Mouse (Mus musculus) liver, postnatal 0 days (tissue): ENCODE results near the gene 4931422A03Rik. TPM values are rescaled to one million over a fixed set of nuclear protein-coding genes. Genes with fewer than 3 reads are reported as not detected.

Source experiments
- ATAC-seq: fragments of 200-750 bp; cut with Nextera tagmentation; 2 replicates; pipeline ENCODE4 v1.8.0; 2017; ENCODE audit warnings: mild to moderate bottlenecking, moderate library complexity
- DNase-seq: peaks from one replicate; pipeline ENCODE4 v3.0.0-alpha.2; 2016
- H3K27ac ChIP-seq: fragments of 300-500 bp; sonication (generic); 2 replicates; pipeline ENCODE4 v1.5.1; 2014; ENCODE audit warnings: antibody characterized with exemption, moderate library complexity, mild to moderate bottlenecking, low read depth
- H3K27me3 ChIP-seq: fragments of 300-500 bp; sonication (generic); 2 replicates; pipeline ENCODE4 v1.6.1; 2014; ENCODE audit warnings: low read length, control low read depth, mixed read lengths; ENCODE audit not compliant: insufficient read depth
- H3K36me3 ChIP-seq: fragments of 300-500 bp; sonication (generic); replicated peaks from 2 replicates; pipeline ENCODE4 v1.6.1; 2014; ENCODE audit warnings: mild to moderate bottlenecking, control low read depth, low read length, moderate library complexity, mixed read lengths; ENCODE audit not compliant: insufficient read depth
- H3K4me1 ChIP-seq: fragments of 300-500 bp; sonication (generic); 2 replicates; pipeline ENCODE4 v1.6.1; 2014; ENCODE audit warnings: antibody characterized with exemption, mild to moderate bottlenecking, control low read depth; ENCODE audit not compliant: insufficient read depth
- H3K4me2 ChIP-seq: fragments of 300-500 bp; sonication (generic); 2 replicates; pipeline ENCODE4 v1.6.1; 2014; ENCODE audit warnings: low read depth, mild to moderate bottlenecking, low read length, moderate library complexity, mixed read lengths
- H3K4me3 ChIP-seq: fragments of 300-500 bp; sonication (generic); 2 replicates; pipeline ENCODE4 v1.5.1; 2014; ENCODE audit warnings: low read depth, low read length
- H3K9ac ChIP-seq: fragments of 300-500 bp; sonication (generic); replicated peaks from 2 replicates; pipeline ENCODE4 v1.6.1; 2014; ENCODE audit warnings: mild to moderate bottlenecking, moderate library complexity
- H3K9me3 ChIP-seq: fragments of 300-500 bp; sonication (generic); 2 replicates; pipeline ENCODE4 v1.6.1; 2016; ENCODE audit warnings: mild to moderate bottlenecking, control low read depth, low read length, mixed read lengths
- CTCF ChIP-seq: sonication (generic); IDR thresholded peaks from 2 replicates; pipeline ENCODE4 v1.5.1; 2016; ENCODE audit warnings: antibody characterized with exemption, low read depth
- EP300 ChIP-seq: IDR thresholded peaks from 2 replicates; pipeline ENCODE4 v1.6.1; 2016; ENCODE audit warnings: antibody characterized with exemption, low read depth, mild to moderate bottlenecking
- WGBS: fragments of 180-500 bp; shearing (Covaris S2); extraction: QIAGEN DNeasy Blood & Tissue Kit; methylation state at CpG from one replicate; pipeline ENCODE4 v1.1.7; 2014; ENCODE audit not compliant: insufficient replicate concordance; 5-methylcytosine and 5-hydroxymethylcytosine counted together
- polyA plus RNA-seq: library from polyadenylated mRNA; unstranded; fragments of >200 nt; fragmentation: Nextera tagmentation; extraction: Ambion mirVana; gene quantifications from 2 replicates; pipeline ENCODE4 v1.2.1, GENCODE M21; 2015

4931422A03Rik gene
- polyA plus RNA-seq, 1 experiment from 2014 or later, result 1.5 TPM

DNA sequence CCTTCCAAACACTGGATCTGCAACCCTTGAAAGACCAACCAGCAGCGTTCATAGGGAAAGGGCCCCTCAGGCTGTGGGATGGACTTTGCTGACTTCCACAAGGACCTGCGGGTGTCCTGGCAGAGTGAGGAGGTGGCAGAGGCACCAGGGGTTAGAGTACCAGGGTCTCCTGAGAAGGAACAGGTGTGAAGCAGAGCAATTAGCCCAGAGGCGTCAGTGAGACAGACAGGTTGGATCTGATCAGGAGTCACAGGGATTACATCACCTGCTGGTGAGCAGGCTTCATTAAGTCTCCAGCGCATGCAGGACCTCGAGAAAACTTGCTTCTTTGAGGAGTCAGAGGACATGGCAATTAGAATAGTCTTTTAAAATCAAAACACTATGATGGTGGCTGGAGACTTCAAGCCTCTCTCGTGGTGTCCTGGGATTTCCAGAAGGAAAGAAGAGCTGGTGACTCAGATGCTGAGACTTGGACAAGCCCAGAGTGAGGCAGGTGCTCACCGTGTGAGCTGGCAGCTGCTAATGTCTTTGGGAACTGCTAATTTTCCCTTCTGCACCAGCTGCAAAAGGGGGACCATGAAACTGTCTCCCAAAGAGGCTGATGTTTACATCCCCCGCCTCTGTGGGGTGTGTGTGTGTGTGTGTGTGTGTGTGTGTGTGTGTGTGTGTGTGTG, 80.0 kb downstream of the 4931422A03Rik start:
- Histone ChIP-seq H3K4me1 (peaks cover 20% of the 10 kb centered on the region), H3K4me2 (no peak overlapping the region), H3K9me3 (no peaks in the 10 kb centered on the region), H3K9ac (no peak overlapping the region), H3K27me3 (no peaks in the 10 kb centered on the region; the same call in 1 of the 2 replicates), H3K36me3 (no peaks in the 10 kb centered on the region), H3K27ac (no peak overlapping the region), H3K4me3 (no peak overlapping the region)
- DNase-seq (no peak), ATAC-seq (no peak)
- no peak for TF ChIP-seq CTCF
- TF ChIP-seq EP300, result no peak
- WGBS, result 62% methylated on average over 8 of the region's 8 CpGs

DNA sequence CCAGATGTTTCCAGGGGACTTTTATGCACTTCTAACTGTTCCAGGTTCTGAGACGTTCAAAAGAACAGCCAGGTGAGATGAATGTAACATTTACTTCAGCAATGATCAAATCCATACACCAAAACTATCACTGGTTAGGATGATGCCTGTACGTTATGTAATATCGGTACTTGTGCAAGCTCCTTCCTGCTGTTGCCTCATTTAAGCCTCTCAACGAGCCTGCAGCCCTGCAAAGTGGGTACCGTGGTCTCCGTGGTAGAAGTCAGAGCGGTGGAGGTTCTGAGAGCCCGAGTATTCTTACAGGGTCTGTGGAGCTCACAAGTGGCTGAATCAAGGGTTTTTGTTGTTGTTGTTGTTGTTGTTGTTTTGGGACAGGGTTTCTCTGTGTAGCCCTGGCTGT, 81.3 kb downstream of the 4931422A03Rik start:
- Histone ChIP-seq H3K27ac (no peak overlapping the region), H3K9ac (no peak overlapping the region), H3K4me1 (peaks cover 20% of the 10 kb centered on the region), H3K36me3 (no peaks in the 10 kb centered on the region), H3K4me2 (no peak overlapping the region), H3K27me3 (no peaks in the 10 kb centered on the region; the same call in 1 of the 2 replicates), H3K9me3 (no peaks in the 10 kb centered on the region), H3K4me3 (no peak overlapping the region)
- no peak for DNase-seq
- no peak for TF ChIP-seq CTCF
- 49% methylated on average over 8 of the region's 8 CpGs for WGBS
- ATAC-seq, result peak; percentile 31; the same call in 1 of the 2 replicates

DNA sequence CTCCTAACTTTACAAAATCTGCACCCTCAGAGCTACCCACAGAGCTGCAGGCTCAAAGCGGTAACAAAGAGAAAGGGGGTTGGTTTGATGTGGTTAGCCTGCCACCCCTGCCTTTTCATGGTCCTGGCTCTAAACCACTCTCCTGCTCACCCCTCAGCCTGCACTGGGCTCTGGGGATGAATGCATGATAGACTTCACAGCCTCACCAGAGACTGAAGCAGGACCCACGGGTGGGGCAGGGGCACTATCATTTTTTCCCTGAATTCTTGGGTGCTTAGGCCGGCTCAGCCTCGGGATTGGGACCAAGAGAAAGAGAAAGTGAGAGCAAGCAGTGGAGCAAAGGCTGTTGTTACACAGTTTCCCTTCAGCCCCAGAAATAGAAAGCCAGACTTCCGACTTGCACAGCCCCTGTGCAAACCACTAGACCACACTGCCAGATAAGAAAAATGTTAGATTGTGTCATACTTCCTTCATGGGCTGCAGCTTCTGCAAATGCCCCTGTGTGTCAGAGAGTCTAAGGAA, 82.5 kb downstream of the 4931422A03Rik start:
- Histone ChIP-seq H3K4me2 (peak overlapping the region; percentile 58), H3K27ac (peak overlapping the region; percentile 78), H3K4me1 (peaks cover 20% of the 10 kb centered on the region), H3K36me3 (no peaks in the 10 kb centered on the region), H3K9ac (0 out of 2 replicates have a peak overlapping the region, but pooled peaks have one; percentile 32), H3K9me3 (no peaks in the 10 kb centered on the region), H3K4me3 (peak overlapping the region; percentile 19), H3K27me3 (no peaks in the 10 kb centered on the region; the same call in 1 of the 2 replicates)
- DNase-seq, result no peak
- peak; percentile 48 for ATAC-seq
- no peak for TF ChIP-seq CTCF
- TF ChIP-seq EP300, result peak; percentile 17; the same call in 1 of the 2 replicates
- 22% methylated on average over 5 of the region's 5 CpGs for WGBS

DNA sequence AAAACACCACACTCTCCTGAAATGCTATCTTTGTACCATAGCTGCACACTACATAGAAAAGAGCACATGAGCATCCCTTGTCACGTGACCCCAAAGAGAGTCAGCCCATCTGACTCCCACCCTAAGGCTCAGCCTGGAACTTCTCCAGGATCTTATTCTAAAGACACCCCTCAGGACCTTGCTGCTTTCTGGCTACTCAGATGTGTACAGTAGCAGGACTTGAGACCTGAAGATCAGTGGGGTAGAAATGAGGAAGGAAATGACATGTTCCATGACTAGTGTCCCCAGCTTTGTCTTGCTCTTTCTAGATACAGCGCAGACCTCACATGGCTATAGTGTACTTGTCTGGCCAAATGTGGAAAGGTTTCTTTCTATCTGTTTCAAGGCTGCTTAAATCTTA, 83.3 kb downstream of the 4931422A03Rik start:
- no peak for DNase-seq

DNA sequence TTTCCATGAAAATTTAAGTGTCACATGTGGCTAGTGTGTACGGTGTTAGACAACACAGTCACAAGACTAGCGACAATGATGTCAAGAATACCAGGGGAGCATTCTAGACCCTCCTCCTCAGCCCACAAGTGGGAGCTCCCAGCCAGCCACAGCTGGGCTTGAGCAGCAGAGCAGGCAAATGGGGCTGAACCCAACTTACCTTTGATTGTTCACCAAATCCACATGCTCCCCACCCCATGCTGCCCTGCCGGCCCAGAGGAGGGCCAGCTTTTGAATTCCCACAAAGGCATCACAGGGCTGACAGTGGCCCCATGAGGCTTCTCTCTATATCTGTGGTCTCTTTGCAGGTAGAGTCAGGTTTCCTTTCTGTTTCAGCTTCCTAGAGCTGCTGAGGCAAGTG, 87.1 kb downstream of the 4931422A03Rik start:
- no peak overlapping the region for H3K9ac ChIP-seq
- H3K36me3 ChIP-seq, result no peaks in the 10 kb centered on the region
- no peaks in the 10 kb centered on the region for H3K27me3 ChIP-seq
- H3K4me2 ChIP-seq, result no peak overlapping the region
- H3K9me3 ChIP-seq, result no peaks in the 10 kb centered on the region
- H3K4me3 ChIP-seq, result no peak overlapping the region
- no peak overlapping the region for H3K27ac ChIP-seq
- ATAC-seq, result no peak
- H3K4me1 ChIP-seq, result peaks cover 21% of the 10 kb centered on the region
- 61% methylated on average over 3 of the region's 3 CpGs for WGBS
- TF ChIP-seq CTCF (no peak), EP300 (no peak)
- no peak for DNase-seq

More for the DNA sequence above, 83.3 kb downstream of the 4931422A03Rik start:
- ATAC-seq, result peak; percentile 43; the same call in 1 of the 2 replicates
- Histone ChIP-seq H3K9ac (no peak overlapping the region), H3K27ac (peak overlapping the region; percentile 78), H3K27me3 (no peaks in the 10 kb centered on the region; the same call in 1 of the 2 replicates), H3K9me3 (no peaks in the 10 kb centered on the region), H3K36me3 (no peaks in the 10 kb centered on the region), H3K4me2 (peak overlapping the region; percentile 58; the same call in 1 of the 2 replicates), H3K4me1 (peaks cover 20% of the 10 kb centered on the region), H3K4me3 (no peak overlapping the region)
- 28% methylated on average over 2 of the region's 2 CpGs for WGBS
- TF ChIP-seq CTCF, result no peak
- no peak for TF ChIP-seq EP300

DNA sequence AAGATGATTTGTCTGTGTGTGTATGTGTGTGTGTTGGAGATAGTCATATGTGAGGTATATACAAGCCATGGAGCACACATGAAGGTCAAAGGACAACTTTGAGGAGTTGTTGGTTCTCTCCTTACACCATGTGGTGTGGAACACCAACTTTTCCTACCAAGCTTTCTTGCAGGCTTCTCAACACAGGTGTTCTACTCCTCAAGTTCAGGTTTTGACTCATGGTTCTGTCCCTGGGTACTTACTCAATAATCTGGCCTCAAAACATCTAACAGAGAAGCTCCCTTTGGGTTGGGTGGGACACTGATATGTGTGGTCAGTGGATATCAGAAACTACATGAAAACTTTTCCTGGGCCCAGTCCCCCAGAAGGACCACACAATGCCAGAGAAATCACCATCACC, 89.2 kb downstream of the 4931422A03Rik start:
- H3K9me3 ChIP-seq, result no peaks in the 10 kb centered on the region
- H3K4me1 ChIP-seq, result peaks cover 8% of the 10 kb centered on the region; the same call in 1 of the 2 replicates
- H3K9ac ChIP-seq, result no peak overlapping the region
- H3K27ac ChIP-seq, result no peak overlapping the region
- H3K4me2 ChIP-seq, result no peak overlapping the region
- H3K27me3 ChIP-seq, result no peaks in the 10 kb centered on the region
- TF ChIP-seq EP300 (no peak), CTCF (no peak)
- no peaks in the 10 kb centered on the region for H3K36me3 ChIP-seq
- DNase-seq (no peak), ATAC-seq (no peak)
- no peak overlapping the region for H3K4me3 ChIP-seq
